Mouse (Mus musculus) lung, postnatal 0 days (tissue): Measurements from ENCODE around the gene Rpl10a.

Experiments
- CTCF ChIP-seq: IDR thresholded peaks from 2 replicates; pipeline ENCODE4 v1.5.1; 2016; ENCODE audit warnings: antibody characterized with exemption, mild to moderate bottlenecking
- EP300 ChIP-seq: IDR thresholded peaks from 2 replicates; pipeline ENCODE4 v1.6.1; 2016; ENCODE audit warnings: antibody characterized with exemption, mild to moderate bottlenecking, control low read depth

- 0 out of 2 replicates have a peak, but pooled peaks have one; percentile 15 for TF ChIP-seq CTCF
- no peak for TF ChIP-seq EP300
Observed at GRCm38 (mm10) chr17:28310831-28311230, 17.4 kb upstream of the Rpl10a start.
